Mouse (Mus musculus) neural tube, embryonic 15.5 days (tissue): Measurements from ENCODE around the gene Rbms3. TPM values are rescaled to one million over a fixed set of nuclear protein-coding genes. Genes with fewer than 3 reads are reported as not detected.

Experiments used
- ATAC-seq: fragments of 200-750 bp; cut with Nextera tagmentation; 2 replicates; pipeline ENCODE4 v1.8.0; 2017; ENCODE audit warnings: mild to moderate bottlenecking, moderate TSS enrichment, moderate library complexity; ENCODE audit not compliant: low FRiP score
- H3K27ac ChIP-seq: fragments of 300-500 bp; sonication (generic); replicated peaks from 2 replicates; pipeline ENCODE4 v1.5.1; 2015; ENCODE audit warnings: mild to moderate bottlenecking, inconsistent platforms
- H3K27me3 ChIP-seq: fragments of 300-500 bp; sonication (generic); replicated peaks from 2 replicates; pipeline ENCODE4 v1.6.1; 2015; ENCODE audit warnings: inconsistent platforms
- H3K36me3 ChIP-seq: fragments of 300-500 bp; sonication (generic); 2 replicates; pipeline ENCODE4 v1.6.1; 2015; ENCODE audit warnings: inconsistent platforms
- H3K4me1 ChIP-seq: fragments of 300-500 bp; sonication (generic); 2 replicates; pipeline ENCODE4 v1.6.1; 2015; ENCODE audit warnings: inconsistent platforms
- H3K4me2 ChIP-seq: fragments of 300-500 bp; sonication (generic); 2 replicates; pipeline ENCODE4 v1.6.1; 2015; ENCODE audit warnings: inconsistent platforms, mild to moderate bottlenecking, moderate library complexity
- H3K4me3 ChIP-seq: fragments of 300-500 bp; sonication (generic); replicated peaks from 2 replicates; pipeline ENCODE4 v1.5.1; 2015; ENCODE audit warnings: mild to moderate bottlenecking, inconsistent platforms
- H3K9ac ChIP-seq: fragments of 300-500 bp; sonication (generic); replicated peaks from 2 replicates; pipeline ENCODE4 v1.6.1; 2015; ENCODE audit warnings: mild to moderate bottlenecking, inconsistent platforms
- H3K9me3 ChIP-seq: fragments of 300-500 bp; sonication (generic); replicated peaks from 2 replicates; pipeline ENCODE4 v1.6.1; 2016; ENCODE audit warnings: inconsistent platforms
- WGBS: fragments of 180-500 bp; shearing (Covaris S2); methylation state at CpG from one replicate; pipeline ENCODE4 v1.1.7; 2015; ENCODE audit warnings: mixed read lengths; 5-methylcytosine and 5-hydroxymethylcytosine counted together
- polyA plus RNA-seq: library from polyadenylated mRNA; unstranded; fragments of >200 nt; fragmentation: Nextera tagmentation; extraction: Ambion mirVana; gene quantifications from 2 replicates; pipeline ENCODE4 v1.2.1, GENCODE M21; 2015

Rbms3 gene
- polyA plus RNA-seq, 1 experiment from 2014 or later = 83.4 TPM

DNA sequence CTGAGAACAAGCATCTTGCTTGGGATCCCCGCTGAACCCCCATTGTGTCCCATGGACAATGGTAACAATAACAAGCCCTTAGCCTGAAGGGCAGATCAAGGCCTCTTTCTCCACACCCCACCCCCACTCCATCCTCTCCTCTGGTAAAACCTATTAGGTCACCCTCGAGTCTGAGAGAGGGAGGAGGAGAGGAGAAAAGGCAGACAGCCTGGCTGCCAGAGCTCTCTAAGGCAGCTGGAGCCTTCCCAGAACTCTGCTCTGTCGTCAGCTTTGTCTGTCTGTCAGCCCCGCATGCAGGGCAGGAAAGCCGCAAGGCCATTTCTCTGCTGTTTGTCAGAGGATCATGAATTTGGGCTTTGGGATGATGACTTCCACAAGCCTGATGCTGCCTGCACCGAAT is 466.6 kb downstream of the Rbms3 start:
- Histone ChIP-seq H3K27me3 (no peaks in the 10 kb centered on the region), H3K36me3 (no peaks in the 10 kb centered on the region), H3K4me2 (no peak overlapping the region), H3K9me3 (no peaks in the 10 kb centered on the region), H3K4me3 (no peak overlapping the region), H3K4me1 (peaks cover 13% of the 10 kb centered on the region), H3K27ac (no peak overlapping the region), H3K9ac (no peak overlapping the region)
- ATAC-seq = no peak
- 18% methylated on average over 6 of the region's 6 CpGs for WGBS

DNA sequence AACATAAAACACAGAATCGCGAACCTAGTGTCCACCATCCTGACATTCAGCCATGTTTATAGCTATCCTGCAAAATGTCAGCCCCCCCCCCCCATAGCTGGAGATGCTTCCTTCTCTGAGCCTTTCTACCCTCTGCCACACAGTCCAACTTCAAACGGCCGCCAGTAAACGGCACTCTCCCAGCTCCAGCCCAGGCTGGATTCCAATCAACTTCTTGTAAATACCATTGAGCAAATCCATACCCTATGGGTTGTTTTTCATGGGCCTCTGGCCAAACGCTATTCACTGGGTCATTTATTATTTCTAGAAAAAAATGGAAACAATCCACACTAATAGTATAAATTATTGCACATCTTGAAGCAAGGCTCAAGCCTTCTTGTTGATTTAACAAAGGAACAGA is 468.6 kb downstream of the Rbms3 start:
- H3K27ac ChIP-seq = no peak overlapping the region
- no peak; the same call in 1 of the 2 replicates for ATAC-seq
- H3K4me1 ChIP-seq = peaks cover 18% of the 10 kb centered on the region
- no peak overlapping the region for H3K4me3 ChIP-seq
- H3K4me2 ChIP-seq = no peak overlapping the region
- WGBS = 32% methylated on average over 6 of the region's 6 CpGs
- H3K27me3 ChIP-seq = no peaks in the 10 kb centered on the region
- no peaks in the 10 kb centered on the region for H3K36me3 ChIP-seq
- H3K9me3 ChIP-seq = no peaks in the 10 kb centered on the region
- no peak overlapping the region for H3K9ac ChIP-seq

DNA sequence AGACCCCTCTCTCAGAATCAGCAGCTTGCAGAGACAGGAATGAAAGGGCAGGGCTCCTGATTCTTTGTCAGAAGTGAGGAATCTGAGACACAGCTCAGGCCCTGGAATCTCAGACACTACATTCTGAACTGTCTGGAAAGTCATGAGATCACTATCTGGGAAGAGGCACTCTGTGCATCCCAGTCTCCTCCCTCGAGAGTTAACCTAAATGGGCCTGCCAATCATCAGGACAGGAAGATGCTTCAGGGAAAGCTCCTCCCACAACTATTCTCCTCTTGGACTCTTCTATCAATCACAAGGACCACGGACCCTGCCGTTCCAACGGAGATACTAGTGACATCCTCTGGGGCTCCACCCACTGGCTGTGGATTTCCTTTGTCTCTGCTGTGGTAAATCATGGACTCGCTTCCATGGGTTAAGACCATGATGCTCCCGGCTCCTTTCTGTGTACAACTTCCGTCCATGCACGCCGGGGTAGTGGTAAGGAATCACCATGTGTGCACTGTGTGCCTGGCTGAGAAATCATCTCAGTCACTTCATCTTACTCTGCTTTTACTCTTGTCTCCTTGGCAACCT is 473.3 kb downstream of the Rbms3 start:
- H3K36me3 ChIP-seq = no peaks in the 10 kb centered on the region
- no peak overlapping the region for H3K4me2 ChIP-seq
- WGBS = 51% methylated on average over 9 of the region's 9 CpGs
- H3K4me3 ChIP-seq = no peak overlapping the region
- no peaks in the 10 kb centered on the region for H3K27me3 ChIP-seq
- H3K27ac ChIP-seq = 0 out of 2 replicates have a peak overlapping the region, but pooled peaks have one; percentile 18
- no peak overlapping the region for H3K9ac ChIP-seq
- ATAC-seq = no peak; the same call in 1 of the 2 replicates
- H3K9me3 ChIP-seq = no peaks in the 10 kb centered on the region
- peaks cover 27% of the 10 kb centered on the region for H3K4me1 ChIP-seq

DNA sequence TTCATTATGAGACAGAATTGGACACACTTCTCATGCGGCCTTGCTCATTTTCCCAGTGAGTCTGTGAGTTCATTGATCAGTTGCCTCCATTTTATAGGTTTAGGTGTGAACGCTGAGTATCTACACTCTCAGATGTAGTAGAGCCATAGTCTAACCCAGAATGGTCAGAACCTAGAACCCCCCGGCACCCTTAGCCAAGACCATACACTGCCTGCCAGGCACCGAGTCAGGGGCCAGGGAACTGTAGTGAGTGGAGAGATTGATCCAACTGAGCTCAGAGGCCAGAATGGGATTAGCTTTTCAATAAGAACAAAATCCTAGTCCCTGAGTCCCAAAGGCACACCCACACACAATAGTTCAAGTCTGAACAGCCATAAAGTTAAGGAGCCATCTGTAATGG is 475.1 kb downstream of the Rbms3 start:
- WGBS = 90% methylated on average over 4 of the region's 4 CpGs
- no peak overlapping the region for H3K4me2 ChIP-seq
- H3K4me1 ChIP-seq = peaks cover 27% of the 10 kb centered on the region
- no peak overlapping the region for H3K9ac ChIP-seq
- H3K9me3 ChIP-seq = no peaks in the 10 kb centered on the region
- H3K36me3 ChIP-seq = no peaks in the 10 kb centered on the region
- no peak for ATAC-seq
- H3K27ac ChIP-seq = no peak overlapping the region
- no peaks in the 10 kb centered on the region for H3K27me3 ChIP-seq
- H3K4me3 ChIP-seq = no peak overlapping the region

DNA sequence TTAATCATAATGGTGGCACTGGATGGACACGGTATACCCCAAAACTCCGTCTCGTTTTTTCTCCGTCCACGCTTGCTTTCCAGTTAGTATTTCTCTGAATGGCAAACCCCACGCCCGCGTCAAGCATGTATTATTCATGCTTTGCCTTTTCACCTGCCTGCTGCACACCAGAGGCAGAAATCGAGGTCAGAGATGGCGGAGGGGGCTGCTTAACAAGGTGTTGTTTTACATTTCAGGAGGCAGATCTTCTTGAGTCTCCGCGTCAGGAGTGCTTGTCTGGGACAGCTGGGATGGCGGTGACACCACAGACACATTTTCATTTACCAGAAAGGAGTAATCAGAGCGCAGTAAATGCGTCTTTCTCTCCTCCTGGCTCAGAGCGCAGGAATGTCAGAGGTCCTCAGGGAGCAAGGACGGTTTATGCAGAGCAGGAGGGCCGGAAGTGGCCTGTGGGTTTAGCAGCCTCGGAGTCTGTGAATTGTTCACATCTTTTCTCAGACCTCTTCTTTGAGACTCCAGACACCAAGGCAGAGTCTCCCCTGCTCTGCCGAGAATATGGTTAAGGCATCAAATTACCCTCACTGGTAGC is 475.9 kb downstream of the Rbms3 start:
- Histone ChIP-seq H3K27me3 (no peaks in the 10 kb centered on the region), H3K4me2 (peak overlapping the region; percentile 26), H3K9me3 (no peaks in the 10 kb centered on the region), H3K36me3 (no peaks in the 10 kb centered on the region), H3K27ac (0 out of 2 replicates have a peak overlapping the region, but pooled peaks have one; percentile 14), H3K4me3 (no peak overlapping the region), H3K9ac (no peak overlapping the region; the same call in 1 of the 2 replicates), H3K4me1 (peaks cover 27% of the 10 kb centered on the region)
- 48% methylated on average over 20 of the region's 20 CpGs for WGBS
- ATAC-seq = no peak

DNA sequence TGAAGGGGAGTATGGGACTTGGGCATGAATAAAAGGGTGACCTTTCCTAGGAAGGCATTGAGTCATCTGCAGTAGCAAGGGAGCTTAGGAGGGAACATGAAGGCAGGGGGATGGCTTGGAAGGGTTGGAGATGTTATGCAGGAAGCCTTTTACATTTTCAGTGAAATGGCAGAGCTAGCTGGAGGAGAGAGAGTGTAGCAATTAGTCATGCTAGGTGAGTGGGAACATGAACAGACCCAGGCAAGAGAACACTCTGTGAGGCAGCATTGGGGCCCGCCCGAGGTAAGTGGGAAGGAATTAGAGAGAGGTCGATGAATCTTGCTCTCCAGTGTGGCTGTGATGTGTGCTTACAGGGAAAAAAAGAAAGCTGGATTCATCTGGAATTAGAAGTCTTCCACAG is 477.8 kb downstream of the Rbms3 start:
- H3K27me3 ChIP-seq = no peaks in the 10 kb centered on the region
- no peak overlapping the region for H3K27ac ChIP-seq
- H3K4me3 ChIP-seq = no peak overlapping the region
- no peaks in the 10 kb centered on the region for H3K9me3 ChIP-seq
- H3K4me2 ChIP-seq = no peak overlapping the region
- no peak overlapping the region for H3K9ac ChIP-seq
- H3K4me1 ChIP-seq = peaks cover 27% of the 10 kb centered on the region
- H3K36me3 ChIP-seq = no peaks in the 10 kb centered on the region
- ATAC-seq = no peak
- 66% methylated on average over 3 of the region's 3 CpGs for WGBS

DNA sequence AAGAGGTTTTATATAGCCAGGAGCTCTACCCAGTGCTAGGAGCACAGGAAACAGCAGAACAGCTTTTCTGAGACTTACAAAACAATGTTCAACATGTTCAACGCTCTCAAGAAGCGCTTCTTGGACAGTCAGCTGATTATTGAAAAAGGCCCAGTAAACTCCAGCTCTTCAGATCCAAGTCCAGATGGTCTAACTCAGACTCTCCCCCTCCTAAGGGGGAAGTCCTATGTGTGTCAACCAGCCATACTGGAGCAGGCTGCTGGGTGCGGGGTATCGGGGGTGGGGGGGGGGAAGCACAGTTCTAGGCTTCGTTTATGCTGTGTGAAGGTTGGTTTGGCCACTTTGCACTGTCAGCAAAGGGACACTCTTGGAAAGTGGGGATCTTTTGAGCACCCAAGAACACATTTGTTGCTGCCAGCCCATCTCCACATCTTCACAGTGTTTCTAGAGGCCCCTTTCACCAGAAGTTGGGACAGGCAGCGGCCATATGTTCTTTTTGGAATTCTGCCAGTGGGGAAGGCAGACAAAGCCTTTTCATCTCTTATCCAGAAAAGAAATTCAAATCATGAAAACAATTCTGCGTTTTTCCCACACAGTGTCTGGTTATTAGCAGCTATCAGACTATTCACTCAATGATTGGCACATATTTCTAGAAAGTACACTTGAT is 485.5 kb downstream of the Rbms3 start:
- no peaks in the 10 kb centered on the region for H3K9me3 ChIP-seq
- H3K27ac ChIP-seq = no peak overlapping the region
- no peaks in the 10 kb centered on the region for H3K36me3 ChIP-seq
- H3K9ac ChIP-seq = no peak overlapping the region
- H3K4me3 ChIP-seq = no peak overlapping the region
- 76% methylated on average over 7 of the region's 7 CpGs for WGBS
- no peaks in the 10 kb centered on the region for H3K4me1 ChIP-seq
- ATAC-seq = no peak
- no peak overlapping the region for H3K4me2 ChIP-seq
- no peaks in the 10 kb centered on the region for H3K27me3 ChIP-seq

DNA sequence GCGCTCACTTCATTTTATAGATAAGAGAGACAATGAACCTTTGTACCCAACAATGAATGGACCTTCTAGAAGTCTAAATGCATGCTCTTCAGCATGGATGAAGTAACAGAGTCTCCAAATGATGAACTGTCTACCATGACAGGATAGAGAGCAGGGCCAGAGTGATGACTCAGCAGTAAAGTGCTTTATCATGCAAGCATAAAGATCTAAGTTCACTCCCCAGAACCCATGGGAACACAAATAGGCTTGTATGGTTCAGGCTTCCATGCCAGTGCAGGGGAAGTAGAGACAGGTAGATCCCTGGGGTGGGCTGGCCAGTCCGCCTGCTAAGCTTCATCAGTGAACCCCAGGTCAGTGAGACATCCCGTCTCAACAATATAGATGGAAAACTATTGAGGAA is 489.7 kb downstream of the Rbms3 start:
- 96% methylated on average over 3 of the region's 3 CpGs for WGBS
- Histone ChIP-seq H3K4me2 (no peak overlapping the region), H3K9ac (no peak overlapping the region), H3K9me3 (no peaks in the 10 kb centered on the region), H3K36me3 (no peaks in the 10 kb centered on the region), H3K4me1 (no peaks in the 10 kb centered on the region), H3K27ac (no peak overlapping the region), H3K27me3 (no peaks in the 10 kb centered on the region), H3K4me3 (no peak overlapping the region)
- no peak for ATAC-seq

DNA sequence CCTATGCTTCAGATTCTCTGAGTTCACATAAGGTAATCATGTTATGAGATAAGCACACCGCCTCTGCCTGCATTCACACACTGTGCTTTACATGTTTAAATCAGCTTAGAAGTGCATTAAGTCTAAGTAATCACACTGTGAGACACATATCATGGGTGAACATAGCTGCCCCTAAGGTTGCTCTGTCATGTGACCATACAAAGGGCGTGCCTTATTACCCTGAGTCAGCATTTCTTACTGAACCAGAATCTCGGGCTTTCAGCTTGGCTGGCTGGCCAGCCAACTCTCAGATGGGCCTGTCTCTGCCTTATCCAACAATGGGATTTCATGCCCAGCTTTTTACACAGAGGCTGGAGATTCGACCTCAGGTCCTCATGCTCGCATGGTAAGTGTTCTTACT is 493.3 kb downstream of the Rbms3 start:
- H3K4me1 ChIP-seq = peaks cover 4% of the 10 kb centered on the region; the same call in 1 of the 2 replicates
- H3K4me2 ChIP-seq = no peak overlapping the region
- H3K27ac ChIP-seq = no peak overlapping the region
- WGBS = 63% methylated on average over 5 of the region's 5 CpGs
- no peak overlapping the region for H3K4me3 ChIP-seq
- no peaks in the 10 kb centered on the region for H3K27me3 ChIP-seq
- no peaks in the 10 kb centered on the region for H3K36me3 ChIP-seq
- no peak overlapping the region for H3K9ac ChIP-seq
- no peak for ATAC-seq
- H3K9me3 ChIP-seq = no peaks in the 10 kb centered on the region

DNA sequence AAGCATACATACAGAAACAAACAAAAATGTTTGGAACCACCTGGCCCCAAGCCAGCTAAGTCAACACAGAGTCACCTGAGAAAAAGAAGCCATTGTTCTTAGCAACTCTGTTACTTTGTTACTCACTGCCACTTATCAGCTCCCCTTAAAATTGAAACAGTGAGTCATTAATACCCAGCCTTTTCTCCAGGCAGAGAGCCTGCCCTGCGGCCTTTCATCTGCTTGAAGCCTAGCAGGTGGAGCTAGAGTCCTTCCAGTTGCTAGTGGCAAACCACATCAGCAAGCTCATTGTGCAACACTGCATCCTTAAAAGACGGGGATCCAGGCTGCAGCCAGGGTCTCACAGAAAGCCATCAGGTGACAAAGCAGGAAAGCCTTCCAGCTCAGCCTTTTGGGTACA is 495.7 kb downstream of the Rbms3 start:
- Histone ChIP-seq H3K4me3 (no peak overlapping the region), H3K9me3 (no peaks in the 10 kb centered on the region), H3K4me1 (peaks cover 4% of the 10 kb centered on the region; the same call in 1 of the 2 replicates), H3K27ac (no peak overlapping the region), H3K9ac (no peak overlapping the region), H3K4me2 (no peak overlapping the region), H3K36me3 (no peaks in the 10 kb centered on the region), H3K27me3 (no peaks in the 10 kb centered on the region)
- ATAC-seq = no peak
- WGBS = 54% methylated on average over 2 of the region's 2 CpGs

DNA sequence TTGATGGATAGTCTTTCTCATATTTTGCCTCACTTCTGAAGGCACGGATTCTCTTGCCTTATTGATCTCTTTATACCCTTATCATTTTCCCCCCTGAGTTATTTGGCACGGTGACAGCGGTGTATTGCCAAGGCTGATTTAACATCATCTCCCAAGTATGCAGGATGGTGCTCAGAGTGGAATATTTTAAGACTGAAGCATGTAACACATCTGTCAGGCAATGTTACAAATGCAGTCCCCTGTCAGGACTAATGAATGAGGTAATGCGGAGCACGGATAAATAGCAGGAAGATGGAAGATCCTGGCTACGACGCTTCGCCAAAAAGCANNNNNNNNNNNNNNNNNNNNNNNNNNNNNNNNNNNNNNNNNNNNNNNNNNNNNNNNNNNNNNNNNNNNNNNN is 502.9 kb downstream of the Rbms3 start:
- 25% methylated on average over 8 of the region's 8 CpGs for WGBS
- peaks cover 28% of the 10 kb centered on the region for H3K4me1 ChIP-seq
- no peak for ATAC-seq
- no peak overlapping the region for H3K4me2 ChIP-seq
- H3K36me3 ChIP-seq = no peaks in the 10 kb centered on the region
- no peak overlapping the region; the same call in 1 of the 2 replicates for H3K27ac ChIP-seq
- H3K9ac ChIP-seq = no peak overlapping the region
- H3K27me3 ChIP-seq = no peaks in the 10 kb centered on the region
- no peak overlapping the region for H3K4me3 ChIP-seq
- no peaks in the 10 kb centered on the region for H3K9me3 ChIP-seq

DNA sequence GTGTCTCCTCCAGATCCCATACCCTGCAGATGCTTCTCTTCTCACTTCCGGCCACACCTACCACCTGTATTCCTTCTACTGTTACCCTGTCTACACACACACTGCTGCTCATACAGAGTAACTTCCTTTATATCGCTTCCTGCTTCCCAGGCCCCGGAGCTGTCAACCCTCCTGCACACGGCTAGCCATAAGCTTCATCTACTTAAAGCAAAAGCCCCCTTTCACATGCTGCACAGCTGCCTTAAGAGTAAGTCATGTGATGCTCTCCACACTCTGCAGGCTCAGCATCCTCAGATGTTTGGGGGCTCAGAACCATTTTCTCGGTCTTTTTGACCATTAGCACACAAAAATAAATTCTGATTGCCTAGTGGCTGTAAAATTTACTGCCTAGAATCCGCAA is 503.9 kb downstream of the Rbms3 start:
- Histone ChIP-seq H3K9me3 (no peaks in the 10 kb centered on the region), H3K4me2 (no peak overlapping the region), H3K4me3 (no peak overlapping the region), H3K27ac (peak overlapping the region; percentile 30; the same call in 1 of the 2 replicates), H3K27me3 (no peaks in the 10 kb centered on the region), H3K36me3 (no peaks in the 10 kb centered on the region), H3K4me1 (peaks cover 28% of the 10 kb centered on the region), H3K9ac (no peak overlapping the region)
- 60% methylated on average over 6 of the region's 6 CpGs for WGBS
- ATAC-seq = 0 out of 2 replicates have a peak, but pooled peaks have one; percentile 55
